In the genomic region with DNA sequence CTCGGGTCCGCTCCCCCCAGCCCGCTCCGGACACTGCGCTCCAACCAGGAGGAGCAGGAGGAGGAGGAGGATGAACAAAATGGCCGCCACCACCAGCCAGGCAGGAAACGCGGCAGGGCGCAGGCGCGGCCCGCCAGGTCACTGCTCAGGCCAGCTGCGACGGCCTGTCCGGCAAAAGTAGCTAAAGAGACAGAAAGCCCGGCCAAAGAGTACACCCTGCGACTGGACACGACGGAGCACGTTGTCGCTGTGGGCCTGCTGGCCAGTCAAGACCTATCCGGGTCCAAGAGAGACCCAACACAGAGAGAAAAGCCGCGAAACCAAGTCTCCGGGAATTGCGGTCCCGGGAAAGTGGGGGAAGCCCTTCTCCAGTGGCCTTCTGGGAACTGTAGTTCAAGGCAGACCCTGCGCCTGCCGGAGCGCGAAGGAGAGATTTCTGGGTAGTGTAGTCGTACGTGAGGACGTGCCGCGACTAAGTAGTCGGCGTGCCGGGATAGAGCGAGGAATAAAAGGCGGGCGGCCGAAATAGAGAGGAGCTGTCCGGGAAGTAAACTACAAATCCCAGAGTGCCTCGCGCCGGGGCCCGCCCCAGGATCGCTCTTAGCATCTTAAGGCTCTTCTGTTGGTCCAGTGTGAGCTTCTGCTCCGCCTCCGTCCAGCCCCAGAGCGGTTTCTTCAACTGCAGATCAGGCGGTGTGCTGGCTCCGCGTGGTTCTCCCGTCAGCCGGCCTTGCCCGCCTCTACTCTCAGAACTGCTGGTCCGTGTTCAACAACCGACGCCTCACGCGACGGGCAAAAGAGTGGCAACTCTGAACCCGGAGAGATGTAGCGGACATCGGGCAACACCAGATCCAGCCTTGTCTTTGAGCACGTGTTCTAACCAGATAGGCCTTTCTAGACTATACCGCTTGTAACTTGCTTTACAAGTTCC, we compare ENCODE assay signal across 8 mouse cellular contexts. TPM values are rescaled to one million over a fixed set of nuclear protein-coding genes. Genes with fewer than 3 reads are reported as not detected.
A peak's percentile ranks its signal among the peaks of the same experiment; 100 is the strongest.
DNase-seq lines count a peak whose midpoint lies in the region; ATAC-seq and TF ChIP-seq lines count a peak whose summit lies in the region.

A gene (minus strand): TSS at position 433 of the 931 bp plus-strand sequence.

- no peaks in the 10 kb centered on the region for H3K9me3 ChIP-seq in forebrain, embryonic 10.5 days
- H3K9me3 ChIP-seq in heart, embryonic 15.5 days (replicated peaks): no peaks in the 10 kb centered on the region
- no peaks in the 10 kb centered on the region for H3K9me3 ChIP-seq in liver, embryonic 14.5 days (ENCODE audit: control insufficient read depth, low read length)
- no peaks in the 10 kb centered on the region for H3K9me3 ChIP-seq in neural tube, embryonic 11.5 days (ENCODE audit: control insufficient read depth, low read length)
- no peaks in the 10 kb centered on the region for H3K9me3 ChIP-seq in stomach, postnatal 0 days (ENCODE audit: control insufficient read depth, low read length)

- no peaks in the 10 kb centered on the region for H3K27me3 ChIP-seq in forebrain, embryonic 10.5 days (ENCODE audit: poor library complexity, severe bottlenecking)
- H3K27me3 ChIP-seq in heart, embryonic 15.5 days: no peaks in the 10 kb centered on the region
- no peaks in the 10 kb centered on the region for H3K27me3 ChIP-seq in liver, embryonic 14.5 days (ENCODE audit: control insufficient read depth, insufficient read depth, low read length)
- H3K27me3 ChIP-seq in neural tube, embryonic 11.5 days (ENCODE audit: control insufficient read depth, insufficient read depth, low read length): no peaks in the 10 kb centered on the region
- no peaks in the 10 kb centered on the region for H3K27me3 ChIP-seq in stomach, postnatal 0 days (ENCODE audit: control insufficient read depth, insufficient read depth, low read length)

- peak; percentile 98 for ATAC-seq in heart, embryonic 15.5 days (replicated peaks; ENCODE audit: insufficient number of reproducible peaks, insufficient read depth, low FRiP score, low read depth)
- ATAC-seq in liver, embryonic 14.5 days (ENCODE audit: insufficient read depth): peak; percentile 95
- peak; percentile 98 for ATAC-seq in neural tube, embryonic 11.5 days (ENCODE audit: insufficient read depth, low FRiP score, low TSS enrichment)
- ATAC-seq in stomach, postnatal 0 days (ENCODE audit: low FRiP score, low TSS enrichment): peak; percentile 100

- peak within 1 kb of the TSS; percentile 78 for H3K9ac ChIP-seq in heart, embryonic 15.5 days
- H3K9ac ChIP-seq in liver, embryonic 14.5 days (replicated peaks): peak within 1 kb of the TSS; percentile 93
- peak within 1 kb of the TSS; percentile 82 for H3K9ac ChIP-seq in neural tube, embryonic 11.5 days (ENCODE audit: low read length)
- peak within 1 kb of the TSS; percentile 84 for H3K9ac ChIP-seq in stomach, postnatal 0 days (ENCODE audit: low read length)

- no peaks in the 10 kb centered on the region for H3K36me3 ChIP-seq in forebrain, embryonic 10.5 days (replicated peaks)
- no peaks in the 10 kb centered on the region for H3K36me3 ChIP-seq in heart, embryonic 15.5 days
- H3K36me3 ChIP-seq in liver, embryonic 14.5 days (replicated peaks; ENCODE audit: control insufficient read depth, insufficient read depth, low read depth): no peaks in the 10 kb centered on the region
- no peaks in the 10 kb centered on the region for H3K36me3 ChIP-seq in neural tube, embryonic 11.5 days (ENCODE audit: control insufficient read depth, insufficient read depth, low read length)
- H3K36me3 ChIP-seq in stomach, postnatal 0 days (ENCODE audit: control insufficient read depth, insufficient read depth, low read length): no peaks in the 10 kb centered on the region

- peak; percentile 28; the same call in 1 of the 2 replicates for TF ChIP-seq EP300 in liver, embryonic 14.5 days (IDR thresholded peaks at IDR 0.05; ENCODE audit: low read depth)
- TF ChIP-seq EP300 in stomach, postnatal 0 days (optimal IDR thresholded peaks at IDR 0.05): peak; percentile 54

- no peak for TF ChIP-seq CTCF in liver, embryonic 14.5 days (IDR thresholded peaks at IDR 0.05; ENCODE audit: low read depth)
- no peak for TF ChIP-seq CTCF in stomach, postnatal 0 days (IDR thresholded peaks at IDR 0.05; ENCODE audit: low read depth)

- under 1% methylated on average over 69 of the region's 69 CpGs for WGBS in forebrain, embryonic 10.5 days
- WGBS in heart, embryonic 15.5 days: under 1% methylated on average over 69 of the region's 69 CpGs
- under 1% methylated on average over 65 of the region's 69 CpGs for WGBS in liver, embryonic 14.5 days (ENCODE audit: insufficient replicate concordance)
- WGBS in neural tube, embryonic 11.5 days: under 1% methylated on average over 64 of the region's 69 CpGs
- under 1% methylated on average over 65 of the region's 69 CpGs for WGBS in stomach, postnatal 0 days

- peak within 1 kb of the TSS; percentile 91 for H3K4me3 ChIP-seq in forebrain, embryonic 10.5 days
- H3K4me3 ChIP-seq in heart, embryonic 15.5 days: peak within 1 kb of the TSS; percentile 79
- H3K4me3 ChIP-seq in liver, embryonic 14.5 days (ENCODE audit: insufficient read depth in 1 of 2, low read depth in 2 of 2, low read length in 2 of 2): peak within 1 kb of the TSS; percentile 84 to 94
- H3K4me3 ChIP-seq in neural tube, embryonic 11.5 days (ENCODE audit: low read depth, low read length): peak within 1 kb of the TSS; percentile 71
- H3K4me3 ChIP-seq in stomach, postnatal 0 days (ENCODE audit: low read depth, low read length): peak within 1 kb of the TSS; percentile 83

- H3K27ac ChIP-seq in forebrain, embryonic 10.5 days: peak within 1 kb of the TSS; percentile 99
- H3K27ac ChIP-seq in heart, embryonic 15.5 days: peak within 1 kb of the TSS; percentile 96
- H3K27ac ChIP-seq in liver, embryonic 14.5 days: peak within 1 kb of the TSS; percentile 93
- H3K27ac ChIP-seq in neural tube, embryonic 11.5 days (ENCODE audit: low read depth, low read length): peak within 1 kb of the TSS; percentile 77
- H3K27ac ChIP-seq in stomach, postnatal 0 days (replicated peaks): peak within 1 kb of the TSS; percentile 97

- H3K4me2 ChIP-seq in heart, embryonic 15.5 days: peak within 1 kb of the TSS; percentile 79
- H3K4me2 ChIP-seq in liver, embryonic 14.5 days (ENCODE audit: low read depth): peak within 1 kb of the TSS; percentile 83
- peak within 1 kb of the TSS; percentile 92 for H3K4me2 ChIP-seq in neural tube, embryonic 11.5 days (ENCODE audit: low read depth)
- H3K4me2 ChIP-seq in stomach, postnatal 0 days (replicated peaks; ENCODE audit: low read depth): peak within 1 kb of the TSS; percentile 95

- H3K4me1 ChIP-seq in forebrain, embryonic 10.5 days: peaks cover 39% of the 10 kb centered on the region
- H3K4me1 ChIP-seq in heart, embryonic 15.5 days (replicated peaks): peaks cover 23% of the 10 kb centered on the region
- H3K4me1 ChIP-seq in liver, embryonic 14.5 days (replicated peaks; ENCODE audit: control insufficient read depth in 2 of 2, insufficient read depth in 2 of 2, low read length in 1 of 2): peaks cover 10 to 14% of the 10 kb centered on the region in 2 experiments
- peaks cover 4% of the 10 kb centered on the region; the same call in 1 of the 2 replicates for H3K4me1 ChIP-seq in neural tube, embryonic 11.5 days (ENCODE audit: control insufficient read depth, insufficient read depth, low read length)
- H3K4me1 ChIP-seq in stomach, postnatal 0 days (replicated peaks; ENCODE audit: control insufficient read depth, insufficient read depth): no peaks in the 10 kb centered on the region

- DNase-seq in CD8-positive naive resting alpha-beta T cell, adult 2 months (ENCODE audit: low read depth in 2 of 2, low spot score in 2 of 2): peak; percentile 92 to 93
- DNase-seq in c-Kit-positive CD71-negative TER-119-negative erythroid progenitor cells, embryonic 14.5 days (ENCODE audit: low read depth): peak; percentile 95
- peak; percentile 98 for DNase-seq in forebrain, embryonic 10.5 days (ENCODE audit: extremely low spot score, low spot score)
- DNase-seq in kidney, postnatal 25 days: peak; percentile 99
- DNase-seq in liver, embryonic 14.5 days (ENCODE audit: low read depth in 3 of 3, low spot score in 3 of 3): peak; percentile 95 to 97 (median 96)
- peak; percentile 98 for DNase-seq in neural tube, embryonic 11.5 days (ENCODE audit: low spot score)
- peak; percentile 99 for DNase-seq in stomach, postnatal 0 days (ENCODE audit: low spot score)

RNA-seq across cellular contexts. Expression of the gene that starts here (rescaled TPM):
- polyA plus RNA-seq in forebrain, embryonic 10.5 days (2016; fragmentation: Nextera tagmentation; extraction: Ambion mirVana): 27.1 and 27.8 TPM in 2 replicates
- 16.0 and 17.1 TPM in 2 replicates for polyA plus RNA-seq in heart, embryonic 15.5 days (2015; fragmentation: Nextera tagmentation; extraction: Ambion mirVana)
- polyA plus RNA-seq in liver, embryonic 14.5 days (2012; rRNA removed): 32.7 and 55.3 TPM in 2 replicates
- 15.2 and 15.5 TPM in 2 replicates for polyA plus RNA-seq in liver, embryonic 14.5 days (2014; fragmentation: Nextera tagmentation; extraction: Ambion mirVana)
- polyA plus RNA-seq in neural tube, embryonic 11.5 days (2014; fragmentation: Nextera tagmentation; extraction: Ambion mirVana): 32.2 and 39.8 TPM in 2 replicates
- 12.5 and 13.1 TPM in 2 replicates for polyA plus RNA-seq in stomach, postnatal 0 days (2015; fragmentation: Nextera tagmentation; extraction: Ambion mirVana)

Comparison
In these comparisons a context has a peak if more than half of its experiments do, and no peak if none do; other contexts are left out.
1. Peak in every context shown above with its lines: DNase-seq, ATAC-seq, H3K4me3 ChIP-seq and H3K27ac ChIP-seq.